Mouse (Mus musculus) left cerebral cortex, adult 8-10 months (tissue): ENCODE measurements around the gene Gpatch1. TPM values are rescaled to one million over a fixed set of nuclear protein-coding genes. Genes with fewer than 3 reads are reported as not detected.
"Not testable (repeated sequence)": the region's sequence is repeated elsewhere in the genome, so short reads cannot be mapped to it uniquely, and the experiment has no call there.

ENCODE experiments used
- DNase-seq, 2 experiments: peaks; one replicate each; pipeline ENCODE4 v3.0.0; 2022; ENCODE audit warnings: low spot score in 2 of 2
- total RNA-seq, 4 experiments: library from RNA; stranded (reverse); gene quantifications; 2 replicates each; pipeline ENCODE4 v1.2.4; 2022

Gene Gpatch1
- total RNA-seq, 4 experiments from 2014 or later = 24.2 to 27.5 (median 25.3) TPM

- not testable (repeated sequence) for DNase-seq
Observed at GRCm38 (mm10) chr7:35237935-35238334, 80.3 kb downstream of the Gpatch1 start.

- DNase-seq = peak; percentile 23 to 79
Observed at GRCm38 (mm10) chr7:35235308-35235707, 82.9 kb downstream of the Gpatch1 start.

GRCm38 (mm10) chr7:35234361-35235245 is 83.6 kb downstream of the Gpatch1 start:
- DNase-seq = peak; percentile 95 to 100

- DNase-seq = no peak
Observed at GRCm38 (mm10) chr7:35233861-35234260, 84.4 kb downstream of the Gpatch1 start.

GRCm38 (mm10) chr7:35232796-35233455 is 85.3 kb downstream of the Gpatch1 start:
- no peak for DNase-seq

- DNase-seq = no peak
Observed at GRCm38 (mm10) chr7:35230333-35230732, 87.9 kb downstream of the Gpatch1 start.

Other genes starting within 250 kb of the Gpatch1 start
- 10 to 100 TPM in 3 of 4 experiments, 1 to 10 TPM in 1; 8.8 to 31.2 (median 15.8) TPM for gene Cebpa, start 199.1 kb downstream of the Gpatch1 start, total RNA-seq
- gene Slc7a10, start 132.1 kb downstream of the Gpatch1 start, total RNA-seq = 10 to 100 TPM; 36.2 to 45.5 (median 37.5) TPM
- gene Lrp3, start 102.9 kb downstream of the Gpatch1 start, total RNA-seq = 10 to 100 TPM; 74.3 to 86.0 (median 77.5) TPM
- 1 to 10 TPM; 5.5 to 8.2 (median 7.1) TPM for gene Rhpn2, start 15.7 kb upstream of the Gpatch1 start, total RNA-seq
- 1 to 10 TPM; 4.9 to 7.6 (median 6.5) TPM for gene Faap24, start 78.4 kb upstream of the Gpatch1 start, total RNA-seq
- gene Cep89, start 78.6 kb upstream of the Gpatch1 start, total RNA-seq = 10 to 100 TPM; 13.7 to 19.8 (median 19.0) TPM
- gene Slc7a9, start 130.4 kb upstream of the Gpatch1 start, total RNA-seq = not detected
- gene Tdrd12, start 219.3 kb upstream of the Gpatch1 start, total RNA-seq = under 1 TPM in 3 of 4 experiments, not detected in 1; 0.52 to 0.80 (median 0.57) TPM
- gene Nudt19, start 237.9 kb upstream of the Gpatch1 start, total RNA-seq = 10 to 100 TPM; 66.3 to 76.5 (median 70.4) TPM